Mouse (Mus musculus) embryonic facial prominence, embryonic 14.5 days (tissue): ENCODE measurements at regions not wholly inside any gene's neighbourhood (a gene's known extent, or its start where the extent isn't known, plus 50 kb on each side); places are given as distances from the start of the nearest gene placed in this dataset.

Source experiments
- ATAC-seq: fragments of 200-750 bp; cut with Nextera tagmentation; 2 replicates; pipeline ENCODE4 v1.8.0; 2017; ENCODE audit warnings: low read depth, moderate number of reproducible peaks, moderate TSS enrichment
- DNase-seq: peaks from one replicate; pipeline ENCODE4 v3.0.0-alpha.2; 2015; ENCODE audit warnings: low spot score
- H3K27ac ChIP-seq: fragments of 300-500 bp; sonication (generic); replicated peaks from 2 replicates; pipeline ENCODE4 v1.5.1; 2014; ENCODE audit warnings: low read depth, mild to moderate bottlenecking, low read length, moderate library complexity
- H3K27me3 ChIP-seq: fragments of 300-500 bp; sonication (generic); replicated peaks from 2 replicates; pipeline ENCODE4 v1.6.1; 2014; ENCODE audit warnings: low read length; ENCODE audit not compliant: control insufficient read depth, insufficient read depth
- H3K36me3 ChIP-seq: fragments of 300-500 bp; sonication (generic); 2 replicates; pipeline ENCODE4 v1.6.1; 2014; ENCODE audit warnings: low read length, mixed read lengths; ENCODE audit not compliant: control insufficient read depth, insufficient read depth
- H3K4me1 ChIP-seq: fragments of 300-500 bp; sonication (generic); 2 replicates; pipeline ENCODE4 v1.6.1; 2014; ENCODE audit warnings: antibody characterized with exemption, low read length; ENCODE audit not compliant: control insufficient read depth, insufficient read depth
- H3K4me2 ChIP-seq: fragments of 300-500 bp; sonication (generic); 2 replicates; pipeline ENCODE4 v1.6.1; 2014; ENCODE audit warnings: low read depth, mild to moderate bottlenecking, low read length, moderate library complexity, mixed read lengths
- H3K4me3 ChIP-seq: fragments of 300-500 bp; sonication (generic); 2 replicates; pipeline ENCODE4 v1.5.1; 2014; ENCODE audit warnings: low read depth, mild to moderate bottlenecking, low read length
- H3K9ac ChIP-seq: fragments of 300-500 bp; sonication (generic); 2 replicates; pipeline ENCODE4 v1.6.1; 2014; ENCODE audit warnings: low read depth, mild to moderate bottlenecking, low read length, moderate library complexity, mixed read lengths
- H3K9me3 ChIP-seq: fragments of 300-500 bp; sonication (generic); 2 replicates; pipeline ENCODE4 v1.6.1; 2016; ENCODE audit warnings: low read length; ENCODE audit not compliant: control insufficient read depth
- WGBS: fragments of 180-500 bp; shearing (Covaris S2); extraction: QIAGEN DNeasy Blood & Tissue Kit; methylation state at CpG from one replicate; pipeline ENCODE4 v1.1.7; 2014; 5-methylcytosine and 5-hydroxymethylcytosine counted together

GRCm38 (mm10) chr1:35366559-35366958 lies 516.8 kb downstream of the Plekhb2 start:
- Histone ChIP-seq H3K27ac (no peak overlapping the region), H3K4me1 (no peaks in the 10 kb centered on the region), H3K27me3 (no peaks in the 10 kb centered on the region), H3K4me2 (no peak overlapping the region), H3K4me3 (no peak overlapping the region), H3K9me3 (no peaks in the 10 kb centered on the region), H3K9ac (no peak overlapping the region), H3K36me3 (no peaks in the 10 kb centered on the region)
- 76% methylated on average over 2 of the region's 2 CpGs for WGBS
- ATAC-seq: no peak
- DNase-seq: no peak

GRCm38 (mm10) chr1:35372751-35373150 lies 523.0 kb downstream of the Plekhb2 start:
- Histone ChIP-seq H3K36me3 (no peaks in the 10 kb centered on the region), H3K4me3 (no peak overlapping the region), H3K4me2 (no peak overlapping the region), H3K27me3 (no peaks in the 10 kb centered on the region), H3K9ac (no peak overlapping the region), H3K9me3 (no peaks in the 10 kb centered on the region), H3K4me1 (no peaks in the 10 kb centered on the region), H3K27ac (no peak overlapping the region)
- DNase-seq (no peak), ATAC-seq (no peak)
- WGBS: 87% methylated on average over 4 of the region's 4 CpGs

GRCm38 (mm10) chr1:35380633-35381385 lies 531.0 kb downstream of the Plekhb2 start:
- DNase-seq (peak; percentile 19), ATAC-seq (no peak)
- no peaks in the 10 kb centered on the region for H3K27me3 ChIP-seq
- no peaks in the 10 kb centered on the region for H3K9me3 ChIP-seq
- no peaks in the 10 kb centered on the region for H3K4me1 ChIP-seq
- H3K9ac ChIP-seq: no peak overlapping the region
- H3K27ac ChIP-seq: no peak overlapping the region
- no peaks in the 10 kb centered on the region for H3K36me3 ChIP-seq
- H3K4me3 ChIP-seq: no peak overlapping the region
- no peak overlapping the region for H3K4me2 ChIP-seq
- 60% methylated on average over 11 of the region's 11 CpGs for WGBS

- H3K36me3 ChIP-seq: no peaks in the 10 kb centered on the region
- H3K9me3 ChIP-seq: no peaks in the 10 kb centered on the region
- ATAC-seq (no peak), DNase-seq (peak; percentile 46)
- 53% methylated on average over 9 of the region's 9 CpGs for WGBS
- H3K4me2 ChIP-seq: no peak overlapping the region
- H3K4me1 ChIP-seq: no peaks in the 10 kb centered on the region
- no peak overlapping the region for H3K27ac ChIP-seq
- H3K27me3 ChIP-seq: no peaks in the 10 kb centered on the region
- no peak overlapping the region for H3K4me3 ChIP-seq
- H3K9ac ChIP-seq: no peak overlapping the region
These were observed 535.7 kb downstream of the Plekhb2 start for GRCm38 (mm10) chr1:35385430-35385829.

GRCm38 (mm10) chr1:35388181-35388580 lies 538.4 kb downstream of the Plekhb2 start:
- ATAC-seq (no peak), DNase-seq (peak; percentile 51)
- Histone ChIP-seq H3K4me2 (no peak overlapping the region), H3K27ac (no peak overlapping the region), H3K9ac (no peak overlapping the region), H3K36me3 (no peaks in the 10 kb centered on the region), H3K4me1 (no peaks in the 10 kb centered on the region), H3K27me3 (no peaks in the 10 kb centered on the region), H3K4me3 (no peak overlapping the region), H3K9me3 (no peaks in the 10 kb centered on the region)
- WGBS: 37% methylated on average over 6 of the region's 6 CpGs

- no peak overlapping the region for H3K27ac ChIP-seq
- no peaks in the 10 kb centered on the region for H3K9me3 ChIP-seq
- no peak for ATAC-seq
- no peaks in the 10 kb centered on the region for H3K4me1 ChIP-seq
- H3K36me3 ChIP-seq: no peaks in the 10 kb centered on the region
- H3K4me3 ChIP-seq: no peak overlapping the region
- H3K4me2 ChIP-seq: no peak overlapping the region
- H3K9ac ChIP-seq: no peak overlapping the region
- no peaks in the 10 kb centered on the region for H3K27me3 ChIP-seq
- 63% methylated on average over 4 of the region's 4 CpGs for whole genome bisulfite sequencing
- no peak for DNase-seq
These were observed 540.6 kb downstream of the Plekhb2 start for GRCm38 (mm10) chr1:35390371-35390770.

- DNase-seq (no peak), ATAC-seq (no peak)
- WGBS: 76% methylated on average over 7 of the region's 7 CpGs
- Histone ChIP-seq H3K27ac (no peak overlapping the region), H3K9me3 (no peaks in the 10 kb centered on the region), H3K4me2 (no peak overlapping the region), H3K4me1 (no peaks in the 10 kb centered on the region), H3K36me3 (no peaks in the 10 kb centered on the region), H3K9ac (no peak overlapping the region), H3K27me3 (no peaks in the 10 kb centered on the region), H3K4me3 (no peak overlapping the region)
These were observed 541.2 kb downstream of the Plekhb2 start for GRCm38 (mm10) chr1:35390858-35391586.

GRCm38 (mm10) chr1:35393550-35394118 lies 543.9 kb downstream of the Plekhb2 start:
- Histone ChIP-seq H3K4me1 (no peaks in the 10 kb centered on the region), H3K4me3 (no peak overlapping the region), H3K9ac (no peak overlapping the region), H3K27ac (no peak overlapping the region), H3K9me3 (no peaks in the 10 kb centered on the region), H3K36me3 (no peaks in the 10 kb centered on the region), H3K27me3 (no peaks in the 10 kb centered on the region), H3K4me2 (no peak overlapping the region)
- WGBS: 90% methylated on average over 6 of the region's 6 CpGs
- ATAC-seq: no peak
- DNase-seq: no peak
